Mouse (Mus musculus) stomach, postnatal 0 days (tissue): ENCODE measurements at regions not wholly inside any gene's neighbourhood (a gene's known extent, or its start where the extent isn't known, plus 50 kb on each side); places are given as distances from the start of the nearest gene placed in this dataset.

Experiments
- CTCF ChIP-seq: IDR thresholded peaks from 2 replicates; pipeline ENCODE4 v1.5.1; 2016; ENCODE audit warnings: antibody characterized with exemption, low read depth, mild to moderate bottlenecking, moderate library complexity
- EP300 ChIP-seq: optimal IDR thresholded peaks from 2 replicates; pipeline ENCODE3; 2016; ENCODE audit warnings: antibody characterized with exemption

DNA sequence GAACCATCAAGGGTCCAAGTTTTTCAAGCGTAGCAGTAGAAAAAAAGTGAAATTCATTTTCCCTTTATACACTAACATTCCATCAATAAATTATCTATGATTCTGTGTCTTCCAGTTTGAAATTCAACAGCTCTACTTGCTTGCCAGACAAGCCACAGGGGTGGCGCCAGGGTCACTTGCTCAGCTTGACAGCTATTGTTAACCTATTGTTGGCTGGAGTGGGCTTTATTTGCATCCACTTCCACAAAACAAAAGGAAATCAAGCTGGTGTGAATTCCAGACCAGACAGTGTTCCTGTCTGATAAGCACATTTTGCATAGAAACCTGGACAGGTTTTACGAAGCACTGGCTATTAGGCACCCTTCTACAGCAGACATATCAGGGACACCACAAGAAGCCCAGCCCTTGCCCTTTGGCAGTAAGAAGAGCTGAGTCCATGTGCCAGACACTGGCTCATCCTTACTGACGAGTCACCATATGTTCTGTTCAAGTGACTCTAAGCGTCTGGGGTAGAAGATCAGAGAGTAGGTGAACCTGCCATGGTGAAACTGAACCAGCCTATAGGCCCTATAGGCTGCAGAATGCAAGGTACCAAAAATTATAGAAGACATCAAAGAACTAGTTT lies 366.9 kb downstream of the Basp1 start:
- TF ChIP-seq CTCF, result no peak
- no peak for TF ChIP-seq EP300
